Mouse (Mus musculus): ENCODE measurements around the gene Kcnj10. TPM values are rescaled to one million over a fixed set of nuclear protein-coding genes. Genes with fewer than 3 reads are reported as not detected.

The Kcnj10 gene
- 0.27 and 0.38 TPM in 2 replicates for polyA plus RNA-seq (2015; fragmentation: Nextera tagmentation; extraction: Ambion mirVana)

GRCm38 (mm10) chr1:172340729-172341321 is at the start of gene Kcnj10:
Kcnj10 (plus strand) TSS chr1:172341210.

GRCm38 (mm10) chr1:172297611-172298537 is 43.1 kb upstream of the Kcnj10 start, which contains the start of gene Atp1a2:
Atp1a2 (minus strand) TSS chr1:172298064.

GRCm38 (mm10) chr1:172329131-172329530 is 11.9 kb upstream of the Kcnj10 start, which contains the start of gene Kcnj9:
Kcnj9 (minus strand) TSS chr1:172329318.

GRCm38 (mm10) chr1:172376198-172376667 is 35.2 kb downstream of the Kcnj10 start, which contains the start of gene Pigm:
Pigm (plus strand) TSS chr1:172376546.

Other genes with a start within 250 kb of the Kcnj10 start
- 185 and 200 TPM in 2 replicates for gene Pex19, start 214.5 kb upstream of the Kcnj10 start, polyA plus RNA-seq (2015; fragmentation: Nextera tagmentation; extraction: Ambion mirVana)
- 128 and 141 TPM in 2 replicates for gene Dcaf8, start 193.1 kb upstream of the Kcnj10 start, polyA plus RNA-seq (2015; fragmentation: Nextera tagmentation; extraction: Ambion mirVana)
- 79.7 and 89.6 TPM in 2 replicates for gene Pea15a, start 134.4 kb upstream of the Kcnj10 start, polyA plus RNA-seq (2015; fragmentation: Nextera tagmentation; extraction: Ambion mirVana)
- 1,722 and 1,828 TPM in 2 replicates for gene Casq1, start 121.3 kb upstream of the Kcnj10 start, polyA plus RNA-seq (2015; fragmentation: Nextera tagmentation; extraction: Ambion mirVana)
- gene Atp1a4, start 82.8 kb upstream of the Kcnj10 start, polyA plus RNA-seq (2015; fragmentation: Nextera tagmentation; extraction: Ambion mirVana): 0.05 and 0.10 TPM in 2 replicates
- gene Igsf8, start 79.6 kb upstream of the Kcnj10 start, polyA plus RNA-seq (2015; fragmentation: Nextera tagmentation; extraction: Ambion mirVana): 16.3 and 17.3 TPM in 2 replicates
- gene Atp1a2, start 43.1 kb upstream of the Kcnj10 start, polyA plus RNA-seq (2015; fragmentation: Nextera tagmentation; extraction: Ambion mirVana): 105 and 110 TPM in 2 replicates
- gene Kcnj9, start 11.9 kb upstream of the Kcnj10 start, polyA plus RNA-seq (2015; fragmentation: Nextera tagmentation; extraction: Ambion mirVana): not detected in 2 replicates
- 2.4 TPM in 2 replicates for gene Pigm, start 35.3 kb downstream of the Kcnj10 start, polyA plus RNA-seq (2015; fragmentation: Nextera tagmentation; extraction: Ambion mirVana)
- 0.49 and 0.72 TPM in 2 replicates for gene Slamf9, start 134.1 kb downstream of the Kcnj10 start, polyA plus RNA-seq (2015; fragmentation: Nextera tagmentation; extraction: Ambion mirVana)
- 0.81 and 2.2 TPM in 2 replicates for gene Igsf9, start 140.6 kb downstream of the Kcnj10 start, polyA plus RNA-seq (2015; fragmentation: Nextera tagmentation; extraction: Ambion mirVana)
- gene Tagln2, start 158.8 kb downstream of the Kcnj10 start, polyA plus RNA-seq (2015; fragmentation: Nextera tagmentation; extraction: Ambion mirVana): 143 and 184 TPM in 2 replicates
- 1.2 and 1.4 TPM in 2 replicates for gene Cfap45, start 179.6 kb downstream of the Kcnj10 start, polyA plus RNA-seq (2015; fragmentation: Nextera tagmentation; extraction: Ambion mirVana)
- not detected in 2 replicates for gene Vsig8, start 214.7 kb downstream of the Kcnj10 start, polyA plus RNA-seq (2015; fragmentation: Nextera tagmentation; extraction: Ambion mirVana)
- gene Slamf8, start 249.4 kb downstream of the Kcnj10 start, polyA plus RNA-seq (2015; fragmentation: Nextera tagmentation; extraction: Ambion mirVana): 0.14 TPM in 1 of 2 replicates, not detected in the other